Mouse (Mus musculus): ENCODE measurements around the gene Plekhj1.

The Plekhj1 gene

DNA sequence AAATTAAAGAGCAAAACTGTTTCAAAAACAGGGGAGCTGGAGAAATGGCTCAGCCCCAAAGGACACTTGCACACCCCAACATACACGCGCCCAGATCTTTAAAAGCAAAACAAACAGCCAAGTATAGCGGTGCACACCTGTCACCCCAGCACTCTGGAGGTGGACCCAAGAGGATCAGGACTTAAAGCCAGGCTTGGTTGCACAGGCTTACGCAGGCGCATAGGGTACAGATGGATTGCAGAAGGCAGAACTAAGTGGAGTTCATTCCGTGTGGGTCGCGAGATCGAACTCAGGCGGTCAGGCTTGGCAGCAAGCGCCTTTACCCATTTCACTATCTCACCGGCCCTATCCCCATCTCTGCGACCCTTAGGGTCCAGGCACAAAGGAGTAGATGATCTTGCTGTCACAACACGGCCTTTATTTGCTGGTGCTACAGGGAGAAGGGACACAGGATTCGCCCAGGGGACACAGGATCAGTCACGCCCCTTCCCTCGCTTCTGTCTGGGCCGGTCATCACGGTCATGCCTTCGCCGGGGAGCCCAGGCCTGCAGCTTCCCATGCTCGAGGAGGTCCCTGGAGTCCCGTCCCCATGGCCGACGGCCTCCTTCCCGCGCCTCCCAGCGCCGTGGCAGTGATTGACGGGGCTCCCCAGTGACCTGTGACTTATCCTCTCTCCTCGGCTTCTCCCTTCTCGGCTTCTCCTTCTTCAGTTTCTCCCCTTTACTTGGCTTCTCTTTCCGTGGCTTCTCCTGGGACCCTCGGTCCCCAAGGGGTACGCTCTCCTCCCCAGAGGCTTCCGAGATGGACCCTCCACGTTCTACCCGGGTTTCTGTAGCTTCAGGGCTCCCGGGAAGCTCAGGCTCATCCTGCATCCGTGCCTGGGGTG is 9.9 kb upstream of the Plekhj1 start:
- in situ Hi-C loops (cut with MboI; ENCODE audit: low pct_unique_long_range_greater_than_20kb in 1 of 2, low sequenced_read_pairs in 2 of 2, unreplicated experiment in 1 of 2) = loop anchor here in 1 of 2 experiments (5.0 kb wide), 1 partner anchor 61 kb away; no protein-coding TSS in a partner anchor

DNA sequence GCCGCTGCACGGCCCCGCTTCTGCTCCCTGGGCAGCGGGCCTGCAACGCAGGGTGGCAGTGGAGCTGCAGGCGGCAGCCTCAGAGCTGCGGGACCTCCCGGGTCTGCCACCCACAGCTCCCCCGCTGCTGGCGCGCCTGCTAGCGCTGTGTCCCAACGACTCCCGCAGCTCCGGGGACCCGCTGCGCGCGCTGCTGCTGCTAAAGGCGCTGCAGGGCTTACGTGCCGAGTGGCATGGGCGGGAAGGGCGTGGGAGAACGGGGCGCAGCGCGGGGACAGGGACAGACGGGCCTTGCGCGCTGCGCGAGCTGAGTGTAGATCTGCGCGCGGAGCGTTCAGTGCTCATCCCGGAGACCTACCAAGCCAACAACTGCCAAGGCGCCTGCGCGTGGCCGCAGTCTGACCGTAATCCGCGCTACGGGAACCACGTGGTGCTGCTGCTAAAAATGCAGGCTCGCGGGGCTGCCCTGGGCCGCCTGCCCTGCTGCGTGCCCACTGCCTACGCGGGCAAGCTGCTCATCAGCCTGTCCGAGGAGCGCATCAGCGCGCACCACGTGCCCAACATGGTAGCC is 8.7 kb upstream of the Plekhj1 start:
- in situ Hi-C loops (cut with MboI; ENCODE audit: low pct_unique_long_range_greater_than_20kb in 1 of 2, low sequenced_read_pairs in 2 of 2, unreplicated experiment in 1 of 2) = loop anchor here in 1 of 2 experiments (5.0 kb wide), 1 partner anchor 60 kb away; no protein-coding TSS in a partner anchor

DNA sequence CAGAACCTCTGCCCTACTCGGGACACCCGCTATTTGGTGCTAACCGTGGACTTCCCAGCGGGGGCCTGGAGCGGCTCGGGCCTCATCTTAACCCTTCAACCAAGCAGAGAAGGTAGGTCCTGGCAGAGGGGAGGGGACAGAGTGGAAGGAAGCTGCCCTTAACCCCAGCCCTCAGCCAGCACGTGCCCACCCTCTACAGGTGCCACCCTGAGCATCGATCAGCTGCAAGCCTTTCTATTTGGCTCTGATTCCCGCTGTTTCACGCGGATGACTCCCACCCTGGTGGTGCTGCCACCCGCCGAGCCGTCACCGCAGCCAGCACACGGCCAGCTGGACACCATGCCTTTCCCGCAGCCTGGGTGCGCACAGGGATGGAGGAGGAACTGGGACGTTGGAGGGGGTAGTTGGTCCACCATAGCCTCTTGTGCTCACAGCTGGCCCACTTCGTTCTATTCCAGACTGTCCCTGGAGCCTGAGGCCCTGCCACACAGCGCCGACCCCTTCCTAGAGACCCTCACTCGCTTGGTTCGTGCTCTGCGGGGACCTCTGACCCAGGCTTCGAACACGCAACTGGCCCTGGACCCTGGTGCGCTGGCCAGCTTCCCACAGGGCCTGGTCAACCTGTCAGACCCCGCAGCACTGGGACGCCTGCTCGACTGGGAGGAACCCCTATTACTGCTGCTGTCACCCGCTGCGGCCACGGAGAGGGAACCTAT is 8.1 kb upstream of the Plekhj1 start:
- in situ Hi-C loops (cut with MboI; ENCODE audit: low pct_unique_long_range_greater_than_20kb in 1 of 2, low sequenced_read_pairs in 2 of 2, unreplicated experiment in 1 of 2) = loop anchor here in 1 of 2 experiments (5.0 kb wide), 1 partner anchor 59 kb away; no protein-coding TSS in a partner anchor

DNA sequence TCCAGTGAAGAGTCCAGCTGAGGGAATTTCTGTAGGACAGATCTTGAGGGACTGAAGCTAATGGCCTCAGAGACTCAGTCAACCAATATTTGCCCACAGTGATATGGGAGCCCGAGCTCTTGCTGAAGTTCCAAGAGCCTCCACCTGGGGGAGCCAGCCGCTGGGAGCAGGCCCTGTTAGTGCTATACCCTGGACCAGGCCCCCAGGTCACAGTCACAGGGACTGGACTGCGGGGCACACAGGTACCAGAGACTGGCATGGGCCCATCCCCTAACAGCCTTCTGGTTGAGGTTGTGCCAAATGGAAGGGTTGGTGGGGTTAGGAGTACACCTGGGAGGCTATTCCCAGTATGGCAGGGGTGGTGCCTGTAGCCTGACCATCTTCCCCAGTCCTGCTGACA is 7.5 kb upstream of the Plekhj1 start:
- in situ Hi-C loops (cut with MboI; ENCODE audit: low pct_unique_long_range_greater_than_20kb in 1 of 2, low sequenced_read_pairs in 2 of 2, unreplicated experiment in 1 of 2) = loop anchor here in 1 of 2 experiments (5.0 kb wide), 1 partner anchor 59 kb away; no protein-coding TSS in a partner anchor

DNA sequence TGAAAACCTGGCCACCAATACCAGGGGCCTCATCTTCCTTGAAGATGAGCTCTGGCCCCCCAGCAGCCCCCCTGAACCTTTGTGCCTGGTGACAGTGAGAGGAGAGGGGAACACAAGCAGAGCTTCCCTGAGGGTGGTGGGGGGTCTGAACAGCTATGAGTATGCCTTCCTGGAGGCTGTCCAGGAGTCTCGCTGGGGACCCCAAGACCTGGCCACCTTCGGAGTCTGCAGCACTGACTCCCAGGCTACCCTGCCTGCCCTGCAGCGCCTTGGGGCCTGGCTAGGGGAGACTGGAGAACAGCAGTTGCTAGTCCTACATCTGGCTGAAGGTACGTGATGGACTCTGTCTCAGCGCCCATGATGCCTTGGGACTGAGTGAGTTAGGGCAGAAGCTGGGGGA is 6.9 kb upstream of the Plekhj1 start:
- in situ Hi-C loops (cut with MboI; ENCODE audit: low pct_unique_long_range_greater_than_20kb in 1 of 2, low sequenced_read_pairs in 2 of 2, unreplicated experiment in 1 of 2) = loop anchor here in 1 of 2 experiments (5.0 kb wide), 1 partner anchor 58 kb away; no protein-coding TSS in a partner anchor

DNA sequence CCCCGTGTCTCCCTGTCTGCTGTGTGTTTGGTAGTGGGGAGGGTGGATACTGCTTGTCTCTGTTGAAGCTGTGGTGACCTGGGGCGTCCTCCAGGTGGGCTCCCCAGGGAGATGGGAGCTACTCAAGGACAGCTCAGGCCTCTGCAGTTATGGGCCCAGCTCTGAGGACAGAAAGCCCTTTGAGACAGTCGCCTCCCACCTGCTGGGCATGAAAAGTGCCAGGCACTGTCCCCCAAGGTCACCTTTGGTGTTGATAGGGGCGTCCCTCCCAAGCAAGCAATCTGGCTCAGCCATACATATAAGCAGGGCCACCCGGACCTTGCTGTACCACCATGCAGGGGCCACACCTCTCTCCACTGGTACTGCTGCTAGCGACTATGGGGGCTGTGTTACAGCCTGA is 6.5 kb upstream of the Plekhj1 start, which contains the start of gene Amh:
TSS of gene Amh (plus strand) at position 328 of the 400 bp plus-strand sequence.
- in situ Hi-C loops (cut with MboI; ENCODE audit: low pct_unique_long_range_greater_than_20kb in 1 of 2, low sequenced_read_pairs in 2 of 2, unreplicated experiment in 1 of 2) = loop anchor here in 1 of 2 experiments (5.0 kb wide), 1 partner anchor 58 kb away; no protein-coding TSS in a partner anchor

DNA sequence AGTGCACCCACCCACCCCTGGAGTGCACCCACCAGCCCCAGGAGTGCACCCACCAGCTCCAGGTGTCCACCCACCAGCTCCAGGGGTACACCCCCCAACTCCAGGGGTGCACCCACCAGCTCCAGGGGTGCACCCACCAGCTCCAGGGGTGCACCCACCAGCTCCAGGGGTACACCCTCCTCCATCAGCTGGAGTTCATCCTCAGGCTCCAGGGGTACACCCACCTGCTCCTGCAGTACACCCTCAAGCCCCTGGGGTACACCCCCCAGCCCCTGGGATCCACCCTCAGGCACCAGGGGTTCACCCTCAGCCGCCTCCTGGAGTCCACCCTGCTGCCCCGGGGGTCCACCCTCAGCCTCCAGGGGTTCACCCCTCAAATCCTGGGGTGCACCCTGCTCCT is 5.9 kb upstream of the Plekhj1 start:
- in situ Hi-C loops (cut with MboI; ENCODE audit: low pct_unique_long_range_greater_than_20kb in 1 of 2, low sequenced_read_pairs in 2 of 2, unreplicated experiment in 1 of 2) = no loop called here

DNA sequence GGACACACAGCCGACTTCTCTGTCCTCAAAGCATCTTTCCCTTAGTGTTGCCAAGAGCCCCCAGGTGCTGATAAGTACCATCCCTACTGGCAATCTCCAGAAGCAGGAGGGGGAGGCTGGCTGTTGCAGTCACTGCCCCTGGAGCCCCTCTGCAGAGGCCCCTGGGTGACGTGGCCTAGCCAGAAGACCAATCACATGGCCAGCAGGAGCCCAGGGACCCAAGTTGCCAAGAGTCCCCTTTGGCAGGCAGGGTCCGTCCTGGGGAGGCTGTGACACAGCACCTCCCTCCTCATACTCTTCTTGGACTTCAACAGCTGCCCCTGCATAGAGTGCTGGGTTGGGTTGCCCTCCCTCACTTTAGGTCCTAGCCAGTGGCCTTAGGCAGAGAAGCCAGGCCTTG is 4.6 kb upstream of the Plekhj1 start:
- in situ Hi-C loops (cut with MboI; ENCODE audit: low pct_unique_long_range_greater_than_20kb in 1 of 2, low sequenced_read_pairs in 2 of 2, unreplicated experiment in 1 of 2) = no loop called here

DNA sequence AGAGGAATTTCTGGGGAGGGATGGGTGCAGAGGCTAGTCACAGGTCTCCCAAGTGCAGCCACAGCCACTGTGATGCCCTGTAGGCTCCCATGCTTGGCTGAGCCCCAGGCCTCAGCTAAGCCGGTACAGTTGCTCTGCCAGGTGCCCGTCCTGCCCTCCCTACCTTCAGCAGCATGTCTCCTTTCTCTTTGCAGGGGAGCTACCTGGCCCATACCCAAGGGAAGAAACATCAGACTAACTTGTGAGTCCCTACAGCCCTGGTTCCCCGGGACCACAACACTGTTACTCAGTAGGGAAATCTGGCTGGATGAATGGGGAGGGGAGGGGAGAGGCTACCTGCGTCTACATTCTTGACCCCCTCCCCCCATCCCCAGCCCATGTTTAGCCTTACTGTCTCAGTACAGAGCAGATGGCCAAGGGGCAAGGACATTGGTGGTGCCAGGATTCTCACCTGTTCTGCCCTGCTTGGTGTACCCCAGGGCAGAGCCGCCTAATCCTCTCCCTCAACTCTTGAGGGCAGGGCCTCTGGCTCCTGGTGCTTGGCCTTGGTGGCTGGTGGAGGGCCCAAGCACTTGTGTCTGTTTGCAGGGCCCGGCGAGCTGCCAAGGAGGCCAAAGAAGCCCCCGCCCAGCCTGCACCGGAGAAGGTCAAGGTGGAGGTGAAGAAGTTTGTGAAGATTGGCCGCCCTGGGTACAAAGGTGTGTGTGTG is 3.9 kb upstream of the Plekhj1 start:
- in situ Hi-C loops (cut with MboI; ENCODE audit: low pct_unique_long_range_greater_than_20kb in 1 of 2, low sequenced_read_pairs in 2 of 2, unreplicated experiment in 1 of 2) = no loop called here

DNA sequence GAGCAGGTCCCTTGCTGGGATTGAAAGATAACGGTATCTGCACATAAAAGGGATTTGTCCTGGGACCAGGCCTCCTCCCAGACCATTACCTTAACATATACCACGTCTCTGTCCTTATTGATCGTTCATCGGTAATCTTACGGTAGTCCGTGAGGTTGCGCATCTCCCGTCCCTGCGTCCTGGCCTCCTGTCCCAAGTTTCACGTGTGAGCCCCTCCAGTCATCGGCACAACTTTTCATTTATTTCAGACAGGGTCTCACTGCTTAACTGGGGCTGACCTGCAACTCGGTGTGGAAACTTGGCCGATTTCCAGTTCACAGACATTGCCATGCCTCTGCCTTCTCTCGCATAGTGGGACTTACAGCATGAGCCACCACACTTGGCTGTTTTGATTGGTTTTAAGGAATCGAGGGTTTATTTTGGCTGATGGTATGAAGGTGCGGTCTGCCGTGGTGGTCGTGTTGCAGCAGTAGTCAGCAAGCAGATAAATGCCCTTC is 692 bp upstream of the Plekhj1 start:
- in situ Hi-C loops (cut with MboI; ENCODE audit: low pct_unique_long_range_greater_than_20kb in 1 of 2, low sequenced_read_pairs in 2 of 2, unreplicated experiment in 1 of 2) = no loop called here

DNA sequence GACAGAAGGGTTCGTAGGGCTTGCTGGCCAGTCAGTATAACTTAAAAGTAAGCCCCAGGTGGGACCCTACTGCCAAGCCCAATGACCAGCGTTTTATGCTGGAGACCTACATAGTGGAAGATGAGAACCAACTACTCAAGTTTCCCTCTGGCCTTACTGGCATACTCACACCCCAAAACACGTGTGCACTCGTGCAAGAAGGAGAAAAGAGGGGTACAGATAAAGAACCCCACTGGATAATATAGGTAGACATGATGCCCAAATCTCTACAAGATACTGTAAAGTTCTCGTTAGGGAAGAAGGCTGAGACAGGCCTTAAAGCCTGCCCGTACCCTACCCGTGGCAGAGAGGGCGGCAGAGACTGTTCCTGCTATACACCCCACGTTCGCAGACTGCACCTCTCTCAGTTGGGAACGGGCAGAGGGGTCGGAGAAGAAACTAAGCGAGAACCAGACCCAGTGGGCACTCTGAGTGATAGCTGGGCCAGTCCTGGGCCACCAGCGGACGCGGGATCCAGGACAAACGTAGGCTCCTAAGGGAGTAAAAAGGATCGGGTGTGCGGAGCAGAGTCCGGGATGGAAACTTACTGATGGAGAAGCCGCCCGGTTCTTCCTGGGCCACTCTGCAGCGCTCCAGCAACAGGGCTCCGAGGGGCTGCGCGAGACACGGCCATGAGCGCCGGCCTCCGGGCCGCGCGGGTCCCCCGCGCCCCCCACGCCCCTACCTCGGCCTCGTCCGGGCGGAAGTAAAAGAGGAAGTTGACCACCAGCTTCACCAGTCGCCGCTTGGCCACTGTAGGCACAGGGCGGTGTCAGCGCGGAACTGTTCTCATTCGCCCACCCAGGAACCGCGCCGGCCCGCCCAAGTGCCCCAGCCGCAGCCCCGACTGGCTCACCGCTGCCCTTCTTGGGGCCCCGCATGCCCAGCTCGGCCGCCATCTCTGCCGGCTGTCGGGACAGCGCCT is 958 bp downstream of the Plekhj1 start:
- in situ Hi-C loops (cut with MboI; ENCODE audit: low pct_unique_long_range_greater_than_20kb in 1 of 2, low sequenced_read_pairs in 2 of 2, unreplicated experiment in 1 of 2) = no loop called here

DNA sequence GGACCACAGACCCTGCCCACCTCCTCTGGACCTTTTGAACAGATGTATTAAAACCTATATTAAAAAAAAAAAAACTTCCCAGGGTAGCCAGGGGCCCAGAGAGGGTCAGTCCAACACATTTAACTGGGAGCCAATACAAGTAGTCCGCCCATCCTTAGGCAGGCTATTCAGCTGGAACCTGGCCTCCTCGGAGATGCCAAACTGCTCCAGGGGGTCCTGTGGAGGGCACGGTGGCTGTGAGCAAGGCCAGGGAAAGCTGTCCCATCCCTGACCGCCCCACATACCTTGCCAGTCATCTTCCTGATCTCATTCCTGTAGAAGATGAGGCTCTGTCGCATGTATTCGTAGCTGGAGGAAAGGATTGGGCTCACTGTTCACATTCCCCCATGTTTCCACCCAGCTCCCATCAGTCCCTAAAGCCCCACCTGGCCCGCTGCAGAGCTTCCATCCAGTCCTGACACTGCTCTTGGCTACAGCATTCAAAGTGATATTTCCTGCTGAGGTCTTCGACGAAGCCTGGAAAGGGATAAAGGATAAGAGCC is 2.0 kb downstream of the Plekhj1 start:
- in situ Hi-C loops (cut with MboI; ENCODE audit: low pct_unique_long_range_greater_than_20kb in 1 of 2, low sequenced_read_pairs in 2 of 2, unreplicated experiment in 1 of 2) = no loop called here

DNA sequence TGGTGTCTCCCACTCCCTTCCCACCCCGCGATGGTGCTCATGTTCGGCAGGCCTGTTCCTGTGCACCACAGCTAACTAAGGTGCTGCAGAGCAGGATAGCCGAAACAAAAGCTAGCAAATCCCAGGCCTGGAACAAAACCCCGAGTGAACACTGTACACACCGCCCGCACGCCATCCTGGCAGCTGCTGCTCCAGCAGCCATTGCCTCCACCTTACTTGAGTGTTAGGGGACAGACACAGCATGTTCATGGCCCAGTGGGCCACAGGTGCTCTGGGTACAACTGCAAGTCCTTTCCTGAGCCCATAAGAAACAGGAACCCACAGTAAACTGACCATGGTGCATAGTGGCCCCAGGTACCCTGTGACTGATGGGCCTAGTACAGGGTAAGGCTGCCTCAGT is 3.7 kb downstream of the Plekhj1 start:
- in situ Hi-C loops (cut with MboI; ENCODE audit: low pct_unique_long_range_greater_than_20kb in 1 of 2, low sequenced_read_pairs in 2 of 2, unreplicated experiment in 1 of 2) = no loop called here

DNA sequence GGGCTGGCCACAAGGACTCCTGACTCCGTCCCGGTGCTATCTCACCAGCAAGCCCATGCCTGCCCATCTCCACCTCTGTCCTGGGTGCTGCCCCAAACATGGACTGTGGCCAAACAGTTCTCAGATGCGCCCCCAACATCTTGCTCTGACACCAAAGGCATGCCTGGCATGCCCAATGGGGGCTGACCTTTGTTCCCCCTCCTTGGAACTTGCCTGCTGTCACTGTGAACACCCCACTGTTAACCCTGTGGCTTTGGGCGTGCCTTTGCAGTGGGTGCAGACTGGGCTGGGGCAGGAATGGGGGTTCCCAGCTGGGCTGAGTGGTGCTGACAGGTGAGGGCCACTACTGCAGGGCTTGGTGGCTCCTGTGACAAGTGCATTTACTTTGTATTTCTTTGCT is 4.6 kb downstream of the Plekhj1 start:
- in situ Hi-C loops (cut with MboI; ENCODE audit: low pct_unique_long_range_greater_than_20kb in 1 of 2, low sequenced_read_pairs in 2 of 2, unreplicated experiment in 1 of 2) = no loop called here

DNA sequence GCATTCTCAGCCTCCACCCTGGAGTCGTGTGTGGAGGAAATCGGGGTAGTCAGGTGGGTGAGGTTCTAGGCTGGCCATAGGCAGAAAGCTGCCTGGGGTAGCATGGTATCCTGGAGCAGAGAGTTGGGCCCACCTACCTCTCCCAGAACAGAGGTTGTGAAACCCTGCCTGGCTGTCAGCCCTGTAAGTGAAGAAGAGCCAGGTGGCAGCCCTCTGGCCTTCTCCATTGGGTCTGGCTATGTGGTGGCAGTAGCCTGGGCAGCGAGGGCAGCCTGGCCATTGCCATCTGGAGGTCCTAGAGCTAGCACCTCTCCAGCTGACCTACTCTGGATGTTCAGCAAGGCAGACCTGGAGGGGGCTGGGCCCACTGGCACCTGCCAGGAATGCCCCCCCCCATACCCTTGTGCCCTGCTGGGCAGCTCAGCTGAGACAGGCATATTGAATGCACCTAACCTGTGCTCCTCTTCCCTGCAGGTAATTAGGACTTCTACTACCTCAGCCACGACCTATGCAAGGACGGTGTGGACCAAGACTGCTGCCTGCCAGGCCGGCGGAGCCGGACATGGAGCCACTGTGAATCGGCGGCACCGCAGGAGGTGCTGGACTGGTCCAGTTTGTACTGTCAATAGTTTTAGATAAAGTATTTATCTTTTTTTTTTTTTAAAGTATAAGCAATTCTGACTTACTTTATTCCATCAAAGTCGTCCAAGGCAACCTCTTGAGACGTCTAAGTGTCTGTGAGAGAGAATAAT is 5.2 kb downstream of the Plekhj1 start:
- in situ Hi-C loops (cut with MboI; ENCODE audit: low pct_unique_long_range_greater_than_20kb in 1 of 2, low sequenced_read_pairs in 2 of 2, unreplicated experiment in 1 of 2) = no loop called here
